Mouse (Mus musculus) liver, postnatal 0 days (tissue): ENCODE data around the gene Denr.

ENCODE experiments used
- CTCF ChIP-seq: sonication (generic); IDR thresholded peaks from 2 replicates; pipeline ENCODE4 v1.5.1; 2016; ENCODE audit warnings: antibody characterized with exemption, low read depth
- EP300 ChIP-seq: IDR thresholded peaks from 2 replicates; pipeline ENCODE4 v1.6.1; 2016; ENCODE audit warnings: antibody characterized with exemption, low read depth, mild to moderate bottlenecking

- TF ChIP-seq EP300 (no peak), CTCF (no peak)
Observed at GRCm38 (mm10) chr5:123906146-123906975, 614 bp upstream of the Denr start.
